Mouse (Mus musculus): ENCODE measurements around the gene Uhrf2.

DNA sequence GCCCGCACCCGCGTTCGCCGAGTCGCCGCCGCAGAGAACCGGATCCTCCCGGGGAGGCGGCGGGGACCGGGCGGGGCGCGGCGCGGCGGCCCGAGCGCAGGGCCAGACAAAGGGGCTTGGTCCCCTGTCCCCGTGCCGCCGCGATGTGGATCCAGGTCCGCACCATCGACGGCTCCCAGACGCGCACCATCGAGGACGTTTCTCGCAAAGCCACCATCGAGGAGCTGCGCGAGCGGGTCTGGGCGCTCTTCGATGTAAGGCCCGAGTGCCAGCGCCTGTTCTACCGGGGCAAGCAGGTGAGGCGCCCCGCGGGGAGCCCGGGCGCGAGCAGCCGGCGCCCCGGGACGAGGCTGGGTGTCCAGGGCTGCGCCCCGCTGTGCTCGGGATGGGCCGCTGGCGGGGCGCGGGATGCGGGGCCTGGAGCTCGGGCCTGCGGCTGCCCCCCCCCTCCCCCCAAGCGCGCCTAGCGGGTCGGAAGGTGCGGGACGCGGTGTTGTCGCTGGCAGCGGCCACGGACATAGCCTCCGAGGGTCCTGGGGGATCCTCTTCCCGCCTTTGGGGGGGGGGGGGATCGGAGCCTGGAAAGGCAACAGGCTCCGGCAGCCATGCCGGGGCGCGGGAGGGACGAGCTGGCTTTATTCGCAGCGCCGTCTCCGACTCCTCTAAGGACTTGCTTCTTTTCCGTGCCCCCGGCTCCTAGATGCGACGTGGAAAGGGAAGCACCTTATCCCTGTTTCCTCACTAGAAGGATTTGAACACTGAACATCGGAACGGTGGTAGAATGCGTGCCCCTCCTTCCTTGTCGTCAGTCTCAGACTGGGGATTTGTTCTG lies 539 bp downstream of the Uhrf2 start:
- no peak for TF ChIP-seq CTCF (IDR thresholded peaks at IDR 0.05; ENCODE audit: low read depth)
- no peak for TF ChIP-seq EP300 (IDR thresholded peaks at IDR 0.05; ENCODE audit: low read depth)
